Mouse (Mus musculus): ENCODE measurements around the gene Fgf9. TPM values are rescaled to one million over a fixed set of nuclear protein-coding genes. Genes with fewer than 3 reads are reported as not detected.

Gene Fgf9
- polyA plus RNA-seq, 1 experiment = 1.1 TPM

DNA sequence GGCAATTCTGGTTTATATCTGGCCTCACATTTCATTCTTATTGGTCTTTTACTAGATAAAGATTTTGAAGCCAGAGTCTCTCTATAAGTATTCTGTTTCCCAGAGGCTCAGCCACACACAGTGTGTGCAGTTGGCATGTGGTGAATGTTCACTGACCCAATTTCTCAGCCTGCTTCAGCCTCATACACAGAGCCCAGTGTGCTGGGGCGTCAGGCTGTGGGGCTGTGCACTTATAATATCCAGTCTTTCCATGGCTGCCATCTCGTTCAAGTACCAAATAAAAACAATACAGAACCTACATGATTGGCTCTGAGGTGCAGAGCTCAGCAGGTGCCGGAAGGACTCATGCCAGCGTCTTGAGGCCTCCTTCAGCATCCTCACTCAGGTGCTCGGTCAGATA is 19.1 kb downstream of the Fgf9 start:
- DNase-seq (ENCODE audit: low read depth) = no peak

DNA sequence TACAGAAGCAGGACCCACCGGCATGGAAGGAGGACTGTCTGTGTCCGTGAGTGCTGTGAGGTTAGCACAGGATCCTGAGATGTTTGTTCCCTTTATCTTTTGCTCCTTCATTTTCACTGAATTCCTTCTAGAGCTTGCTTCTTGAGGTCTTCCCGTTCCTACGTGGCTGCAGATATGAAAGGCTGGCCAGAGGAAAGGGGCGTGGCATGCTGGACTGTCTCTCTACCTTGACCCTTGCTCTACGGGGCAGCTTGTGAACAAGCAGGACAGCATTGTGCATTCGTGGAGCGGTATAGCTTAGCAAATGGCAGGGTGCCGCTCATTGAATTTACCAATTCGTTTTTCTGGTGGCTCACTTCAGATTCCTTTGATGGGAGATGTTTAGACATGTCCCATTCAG is 21.0 kb downstream of the Fgf9 start:
- no peak for DNase-seq (ENCODE audit: low read depth)

DNA sequence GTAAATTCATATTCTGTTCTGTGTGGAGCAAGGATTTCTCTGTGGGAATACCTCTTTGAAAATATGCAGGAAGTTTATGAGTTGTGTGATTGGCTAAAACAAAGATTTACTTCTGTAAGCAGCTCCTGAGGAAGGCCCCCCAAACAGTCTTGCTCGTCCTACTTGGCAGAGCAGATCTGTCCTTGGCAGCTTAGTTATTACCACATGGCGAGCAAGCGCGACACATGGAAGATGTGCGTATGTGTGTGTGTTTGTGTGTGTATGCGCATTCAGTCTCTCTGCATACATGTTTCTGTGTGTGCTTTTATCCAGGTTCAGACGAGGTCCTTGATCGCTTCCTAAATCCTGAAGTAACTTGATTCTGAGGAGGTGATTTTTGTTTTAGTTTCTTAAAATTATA is 29.3 kb downstream of the Fgf9 start:
- no peak for DNase-seq (ENCODE audit: low read depth)

DNA sequence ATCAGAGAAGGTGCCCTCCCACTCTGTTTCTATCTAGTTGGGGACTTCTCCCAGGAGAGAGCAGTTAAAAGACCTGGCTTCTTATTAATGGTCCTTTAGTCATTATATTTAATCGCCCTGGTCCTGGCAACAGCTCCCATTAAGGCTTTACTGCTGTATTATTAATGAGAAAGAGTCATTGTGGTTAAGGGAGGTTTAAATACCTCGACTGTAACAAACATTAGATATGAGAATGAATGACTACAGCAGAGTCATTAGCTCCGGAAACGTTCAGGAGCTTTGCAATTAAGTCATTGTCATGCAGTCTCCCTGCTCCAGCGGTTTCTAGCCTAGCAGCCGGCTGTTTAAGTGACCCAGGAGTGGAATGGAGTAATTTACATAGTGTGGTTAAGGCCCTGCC is 31.0 kb downstream of the Fgf9 start:
- DNase-seq (ENCODE audit: low read depth) = no peak

DNA sequence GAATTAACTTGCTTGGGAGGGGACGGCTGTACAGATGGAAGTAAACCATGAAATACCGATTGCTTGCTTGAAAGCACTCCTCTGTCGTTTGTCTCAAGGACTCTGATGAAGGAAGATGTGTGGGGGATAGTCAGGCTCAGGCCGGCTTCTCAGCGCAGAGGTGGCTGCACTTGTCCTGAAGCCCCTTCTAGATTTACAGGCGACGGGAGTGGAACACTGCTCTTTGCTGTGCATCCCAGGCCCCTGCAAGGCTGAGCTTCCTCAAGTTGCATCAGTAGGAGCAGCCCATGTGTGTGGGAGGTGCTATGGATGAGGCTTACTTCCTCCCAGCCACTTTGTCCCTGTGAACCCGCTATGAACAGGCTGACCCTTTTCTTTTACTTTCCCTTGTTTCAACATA is 33.9 kb downstream of the Fgf9 start:
- DNase-seq (ENCODE audit: low read depth) = no peak

DNA sequence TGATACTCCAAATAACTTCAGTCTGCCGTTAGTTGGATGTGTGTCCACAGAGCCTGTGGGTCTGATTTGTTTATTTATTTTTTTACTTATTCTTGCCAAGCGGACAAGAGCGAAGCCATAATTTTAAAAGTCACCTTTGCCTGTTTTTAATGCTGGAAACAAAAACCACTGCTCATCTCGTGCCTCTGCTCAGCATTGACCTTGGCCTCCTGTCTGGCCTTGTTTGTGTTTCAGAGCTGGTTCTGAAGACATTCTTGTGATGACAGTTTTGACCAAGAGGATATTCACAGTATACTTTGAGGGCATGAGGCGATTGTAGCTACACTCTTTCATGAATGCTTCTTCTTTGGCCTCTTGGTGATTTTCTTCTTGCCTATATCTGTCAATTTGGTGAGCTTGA is 35.2 kb downstream of the Fgf9 start:
- no peak for DNase-seq (ENCODE audit: low read depth)

DNA sequence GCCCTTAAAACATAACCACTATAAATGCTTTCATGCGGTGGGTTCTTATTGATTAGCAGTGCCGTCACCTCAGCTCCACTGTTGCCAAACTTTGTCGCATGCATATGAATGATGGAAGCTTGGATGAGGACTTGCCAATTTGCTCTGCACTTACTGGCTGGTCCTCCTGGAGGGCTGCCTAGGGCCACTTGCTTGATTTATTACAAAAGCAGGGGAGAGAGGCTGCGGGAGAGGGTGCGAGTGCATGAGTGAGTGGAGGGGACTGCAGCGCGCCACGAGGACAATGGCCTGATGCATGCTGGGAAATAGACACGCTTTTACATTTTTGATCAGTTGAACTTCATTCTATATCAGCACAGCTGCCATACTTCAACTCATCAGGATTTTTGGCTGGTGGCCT is 39.3 kb downstream of the Fgf9 start:
- no peak for DNase-seq (ENCODE audit: low read depth)

DNA sequence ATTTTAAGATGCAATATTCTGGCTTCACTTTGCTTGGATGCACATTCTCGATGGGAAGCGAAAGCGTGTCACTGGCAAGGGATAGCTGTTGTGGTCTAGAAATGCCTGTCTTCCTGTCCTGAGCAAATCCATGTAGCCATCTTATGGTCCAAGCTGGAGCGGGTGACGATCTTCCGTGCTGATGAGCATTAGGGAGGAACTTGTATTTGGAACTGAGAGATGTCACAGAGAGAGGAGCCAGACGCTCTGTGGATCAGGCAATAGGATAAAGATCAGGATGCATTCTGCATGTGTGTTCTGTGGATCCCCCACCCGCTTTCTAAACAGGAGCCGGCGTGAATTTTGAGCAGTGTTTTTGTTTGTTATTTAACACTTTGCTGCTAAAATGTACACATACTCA is 41.2 kb downstream of the Fgf9 start:
- DNase-seq (ENCODE audit: low read depth) = no peak

DNA sequence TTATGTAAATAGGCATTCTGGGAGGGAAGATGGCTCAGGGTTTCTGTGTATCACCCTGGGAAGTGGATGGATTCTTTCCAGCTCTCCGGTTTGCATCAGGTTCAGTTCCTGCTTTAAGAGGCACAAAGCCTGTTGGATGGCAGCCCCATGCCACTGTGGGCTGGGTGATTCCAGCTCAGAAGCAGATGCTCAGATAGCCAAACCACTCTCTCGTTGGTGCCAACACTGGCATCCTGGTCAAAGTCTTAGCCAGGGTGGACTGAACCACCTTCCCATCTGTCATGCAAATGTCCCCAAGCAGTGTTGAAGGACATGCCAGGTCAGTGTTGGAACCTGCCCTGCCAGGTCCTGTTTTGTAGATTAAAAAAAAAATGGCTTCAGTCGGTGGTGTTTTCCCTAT is 42.0 kb downstream of the Fgf9 start:
- DNase-seq (ENCODE audit: low read depth) = peak; percentile 20

DNA sequence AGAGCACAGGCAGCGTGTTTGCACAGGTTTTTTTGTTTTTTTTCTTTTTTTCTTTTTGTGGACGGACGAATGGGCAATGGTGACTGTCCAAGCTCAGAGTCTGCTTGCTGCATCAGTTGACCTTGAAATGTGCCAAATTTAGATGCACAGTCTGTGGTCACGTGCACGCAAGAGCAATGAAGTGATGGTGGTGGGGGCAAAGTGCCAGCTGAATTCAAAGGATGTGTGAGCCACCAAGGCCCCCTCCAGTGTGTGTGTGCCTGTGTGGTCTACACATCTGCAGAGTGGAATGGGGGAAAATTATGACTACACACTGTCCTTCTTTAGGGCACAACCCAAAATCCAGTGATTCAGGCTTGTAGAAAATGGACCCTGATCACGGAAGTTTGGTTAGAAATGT is 42.8 kb downstream of the Fgf9 start:
- DNase-seq (ENCODE audit: low read depth) = no peak

DNA sequence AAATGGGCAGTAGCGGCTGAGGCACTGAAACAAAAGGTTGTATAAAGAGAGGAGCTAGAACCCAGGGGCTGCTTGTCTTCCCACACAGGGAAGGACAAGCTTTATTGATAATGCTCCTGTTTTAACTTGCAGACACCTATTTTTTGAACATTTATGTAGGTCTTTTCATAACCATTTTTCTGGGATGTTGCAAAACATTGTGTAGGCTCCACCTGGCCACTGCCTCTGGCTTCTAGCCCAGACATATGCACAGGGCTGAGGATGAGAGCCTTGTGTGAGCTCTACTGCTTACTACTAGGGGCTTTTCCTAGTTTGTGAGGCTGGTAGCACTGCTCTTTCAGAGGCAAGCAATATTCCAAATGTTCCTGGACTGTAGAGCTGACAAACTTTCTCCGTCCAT is 43.8 kb downstream of the Fgf9 start:
- no peak for DNase-seq (ENCODE audit: low read depth)

DNA sequence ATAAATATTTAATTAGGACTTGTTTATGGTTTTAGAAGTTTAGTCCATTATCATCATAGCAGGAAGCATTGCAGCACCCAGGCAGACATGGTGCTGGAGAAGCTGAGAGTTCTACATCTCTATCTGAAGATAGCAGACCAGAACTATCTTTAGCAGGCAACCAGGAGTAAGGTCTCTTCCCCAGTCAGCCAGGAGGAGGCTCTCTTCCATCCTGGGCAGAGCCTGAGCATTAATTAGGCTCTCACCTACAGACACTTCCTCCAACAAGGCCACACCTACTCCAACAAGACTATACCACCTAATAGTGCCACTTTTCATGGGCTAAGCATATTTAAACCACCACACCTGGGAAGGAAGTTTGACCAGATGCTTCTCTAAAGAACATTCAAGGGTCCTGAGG is 54.3 kb downstream of the Fgf9 start:
- no peak for DNase-seq (ENCODE audit: low read depth)

DNA sequence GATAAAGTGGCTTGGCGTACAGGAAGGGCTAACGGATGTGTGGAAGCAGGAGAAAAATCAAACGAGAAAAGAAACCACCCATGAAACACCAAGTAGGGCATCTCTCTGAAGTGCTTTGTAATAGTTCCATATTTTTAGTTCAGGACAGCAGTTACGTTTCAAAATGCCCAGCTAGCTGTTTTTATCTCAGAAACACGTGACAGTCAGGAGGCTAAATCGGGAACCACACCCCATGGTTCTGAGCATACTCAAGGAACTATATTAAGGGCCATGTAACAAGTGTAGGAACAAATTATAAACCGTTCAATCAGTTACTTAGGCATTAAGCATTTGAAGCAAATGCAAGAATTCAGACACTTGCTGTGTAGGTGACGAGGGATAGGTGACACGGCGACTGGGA is 56.2 kb downstream of the Fgf9 start:
- DNase-seq (ENCODE audit: low read depth) = no peak

DNA sequence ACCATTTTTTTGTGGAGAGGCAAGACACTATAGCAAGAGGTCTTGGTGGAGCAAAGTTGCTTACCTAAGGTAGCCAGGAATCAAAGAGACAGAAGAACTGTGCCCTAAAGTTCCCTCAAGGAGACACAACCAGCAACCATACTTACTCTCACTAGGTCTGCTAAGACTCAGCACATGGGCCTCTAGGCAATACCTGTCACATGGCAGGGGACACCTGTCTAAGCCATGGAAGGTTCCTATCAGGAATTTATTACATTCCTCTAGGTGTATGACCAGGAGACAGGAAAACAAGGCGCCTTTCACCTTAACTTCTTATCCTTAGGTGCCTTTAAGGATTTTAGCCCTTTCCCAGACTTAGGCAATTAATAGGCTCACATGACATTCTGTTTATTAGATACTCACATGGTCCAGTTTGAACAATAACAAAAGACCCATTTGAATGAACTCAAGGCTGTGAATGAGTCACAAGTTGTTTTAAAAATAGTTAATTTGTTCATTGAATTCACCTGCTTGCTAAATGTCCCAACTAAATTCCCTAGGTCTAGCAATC is 69.2 kb downstream of the Fgf9 start:
- no peak for DNase-seq (ENCODE audit: low read depth)

DNA sequence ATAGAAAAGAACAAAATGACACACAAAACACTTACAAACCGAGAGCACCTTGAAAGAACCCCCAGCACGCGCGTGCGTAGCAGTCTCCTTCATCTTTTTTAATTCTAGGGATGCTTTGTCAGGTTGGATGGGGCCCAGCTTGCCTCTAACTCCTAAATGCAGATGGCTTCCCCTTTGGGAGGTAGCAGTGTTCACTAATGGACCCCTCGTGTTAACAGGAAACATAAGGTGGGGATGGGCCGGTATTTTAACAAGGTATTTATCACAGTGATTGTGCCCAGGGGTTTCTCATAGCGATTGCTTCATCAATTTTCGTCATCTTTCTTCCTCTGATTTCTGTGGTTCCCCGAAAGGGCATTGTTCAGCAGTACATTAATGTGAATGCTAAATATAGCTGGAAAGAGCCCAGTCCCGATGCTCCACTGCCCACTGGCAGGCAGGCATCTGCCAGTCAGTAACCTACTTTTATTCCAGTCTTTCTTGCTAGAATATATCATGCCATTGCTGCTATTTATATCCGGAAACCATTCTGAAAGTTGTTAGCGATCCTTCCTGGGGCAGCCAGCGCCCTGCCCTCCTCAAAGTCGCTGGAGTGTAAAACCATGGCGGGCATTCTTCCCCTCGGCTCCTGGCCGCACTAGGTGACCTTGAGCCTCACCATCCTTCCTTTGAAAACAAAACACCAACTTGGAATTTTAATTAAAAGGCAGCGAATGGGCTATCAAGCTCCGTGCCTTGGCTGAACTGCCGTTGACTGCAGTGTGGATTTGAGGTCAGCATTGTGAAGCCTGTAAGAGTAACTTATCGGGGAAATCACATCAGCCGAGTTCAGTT is 79.5 kb downstream of the Fgf9 start:
- no peak for DNase-seq (ENCODE audit: low read depth)

DNA sequence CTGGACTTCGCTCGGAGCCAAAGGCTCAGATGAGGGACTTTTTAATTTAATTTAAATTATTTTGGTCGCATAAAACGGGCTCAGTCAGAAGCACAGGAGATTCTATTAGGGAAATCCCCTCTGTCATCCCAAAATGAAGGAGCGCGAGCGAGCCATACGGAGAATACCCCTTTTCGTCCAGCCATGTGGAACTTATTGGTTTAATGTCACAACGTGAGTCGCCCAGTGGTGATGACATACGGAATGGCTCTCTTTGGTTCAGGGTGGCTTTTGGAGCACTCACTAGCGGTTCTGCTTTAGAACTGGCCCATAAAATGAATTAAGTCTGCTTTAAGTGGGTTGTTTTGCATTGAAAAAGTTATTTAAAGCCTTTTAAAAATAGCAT is 80.1 kb downstream of the Fgf9 start:
- DNase-seq (ENCODE audit: low read depth) = no peak

DNA sequence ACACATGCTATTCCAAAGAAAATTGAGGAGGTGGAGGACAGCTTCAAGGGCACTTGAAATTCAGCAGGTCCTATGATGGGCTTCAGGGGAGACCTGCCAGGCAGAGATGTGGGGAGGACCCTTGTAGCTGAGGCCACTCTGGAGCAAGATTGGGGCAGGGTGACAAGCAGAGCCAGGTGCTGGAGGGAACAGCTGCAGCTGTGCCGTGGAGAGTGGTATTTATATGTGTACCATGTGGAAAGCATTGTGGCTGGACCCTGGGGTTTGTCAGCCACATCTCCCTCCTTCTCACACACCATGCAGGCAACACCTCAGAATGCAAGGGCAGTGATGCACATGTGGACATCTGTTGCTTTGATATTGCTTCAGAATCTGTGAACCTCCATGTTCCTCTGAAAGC is 81.8 kb downstream of the Fgf9 start:
- no peak for DNase-seq (ENCODE audit: low read depth)

DNA sequence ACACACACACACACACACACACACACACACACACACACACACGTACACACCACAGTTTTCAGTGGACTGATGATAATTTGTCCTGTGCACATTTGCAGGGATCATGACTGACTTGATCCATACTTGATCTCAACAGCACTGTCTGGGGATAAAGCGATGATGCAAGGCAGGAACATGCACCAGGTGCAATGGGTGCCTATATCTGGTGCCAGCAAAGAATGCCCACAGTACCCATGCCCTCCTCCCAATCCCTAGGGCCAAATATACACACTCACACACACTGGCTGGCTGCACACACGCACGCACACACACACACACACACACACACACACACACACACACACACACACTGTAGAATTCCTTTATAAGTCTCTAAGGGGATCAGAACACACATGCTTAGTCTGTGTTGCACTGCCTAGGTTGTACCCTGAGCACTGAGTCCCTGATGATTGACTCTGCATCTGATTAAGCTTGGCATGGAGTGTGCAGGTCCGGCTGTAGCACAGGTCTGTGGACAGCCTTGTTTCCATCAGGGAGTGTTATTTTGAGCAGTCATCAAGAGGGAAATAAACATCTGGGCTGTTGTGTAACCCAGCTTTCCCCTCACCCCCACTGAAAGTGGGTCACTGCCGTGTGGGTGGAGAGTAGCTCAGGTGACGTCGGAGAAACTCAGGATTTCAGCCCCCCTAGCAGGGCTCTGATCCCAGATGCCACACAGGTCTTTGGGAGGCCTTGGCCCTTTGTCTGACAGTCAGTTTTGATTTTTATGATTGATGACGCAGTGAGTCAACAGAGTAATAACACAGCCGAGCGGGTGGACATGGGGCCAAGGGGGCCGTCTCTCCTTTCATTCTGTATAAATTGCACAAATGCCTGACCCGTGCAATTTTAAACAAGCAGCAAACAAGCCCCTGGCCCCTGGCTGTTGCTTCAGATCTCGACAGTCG is 83.4 kb downstream of the Fgf9 start:
- DNase-seq (ENCODE audit: low read depth) = no peak

DNA sequence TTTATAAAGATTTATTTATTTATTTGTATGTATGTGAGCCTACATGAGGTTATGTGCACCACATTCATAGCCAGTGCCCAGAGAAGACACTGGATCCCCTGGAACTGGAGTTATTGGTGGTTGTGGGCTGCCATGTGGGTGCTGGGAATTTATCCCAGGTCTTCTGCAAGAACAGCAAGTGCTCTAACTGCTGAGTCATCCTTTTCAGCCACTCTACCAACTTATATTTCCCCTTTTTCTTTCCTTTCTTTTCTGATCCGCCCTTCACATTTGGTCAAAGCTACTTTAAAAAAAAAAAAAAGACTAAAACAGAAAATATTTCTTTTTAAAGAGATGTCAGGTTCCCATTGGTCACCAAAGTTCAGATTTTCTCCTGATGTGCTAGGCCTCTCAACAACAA is 90.3 kb downstream of the Fgf9 start:
- DNase-seq (ENCODE audit: low read depth) = no peak
